13 mouse cellular contexts compared by ENCODE assay signal in the genomic region with DNA sequence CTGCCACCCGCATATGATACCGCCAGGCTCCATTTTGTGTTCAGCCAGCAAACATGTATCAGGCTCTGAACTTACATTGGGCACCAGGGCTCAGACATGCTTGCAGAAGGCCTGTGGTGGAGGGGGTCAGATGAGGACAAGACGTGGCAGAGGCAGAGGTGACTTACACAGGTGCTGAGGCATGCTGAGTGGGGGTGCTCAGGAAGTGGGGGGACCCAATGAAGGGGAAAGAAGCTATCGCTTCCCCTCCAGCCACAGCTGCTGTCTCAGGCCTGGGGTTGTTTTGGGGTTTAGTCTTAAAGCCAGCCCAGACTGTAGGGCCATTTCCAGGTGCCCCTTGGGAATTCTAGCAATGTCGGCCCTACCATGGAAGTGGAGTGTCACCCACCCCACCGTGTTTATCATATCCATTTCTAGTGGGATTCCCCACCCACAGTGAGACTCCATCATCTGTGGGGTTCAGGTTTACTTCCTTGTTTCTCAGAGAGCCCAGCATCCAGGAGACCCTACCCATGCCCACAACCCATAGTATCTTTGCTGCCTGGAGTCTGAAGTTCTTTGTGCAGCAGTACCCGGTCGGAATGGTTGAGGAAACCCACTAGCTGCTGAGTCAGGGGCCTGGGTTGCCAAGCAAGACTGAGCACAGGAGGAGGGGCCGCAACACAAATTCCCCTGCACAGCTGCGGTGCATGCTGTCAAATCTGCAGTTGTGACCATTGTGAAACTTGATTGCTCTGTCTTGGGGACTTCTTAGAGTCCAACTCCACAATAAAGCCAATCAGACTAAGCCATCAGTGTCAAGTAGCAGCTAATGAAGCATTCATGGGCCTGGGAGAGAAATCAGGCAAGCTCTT. TPM values are rescaled to one million over a fixed set of nuclear protein-coding genes. Genes with fewer than 3 reads are reported as not detected.
DNase-seq lines count a peak whose midpoint lies in the region; ATAC-seq and TF ChIP-seq lines count a peak whose summit lies in the region.
"Had no signal": no experiment of that assay in that cellular context is flagged by ENCODE, and none has a peak within 500 bp of the region (broad histone marks: within the 10 kb centered on the region; RNA-seq: fewer than 3 reads in every experiment).

No protein-coding gene starts in this region.

- no peaks in the 10 kb centered on the region for H3K9me3 ChIP-seq in liver, postnatal 0 days (ENCODE audit: low read length)
- no peaks in the 10 kb centered on the region for H3K9me3 ChIP-seq in liver, embryonic 11.5 days (ENCODE audit: control insufficient read depth, low read length)
- H3K9me3 ChIP-seq in hindbrain, embryonic 14.5 days (ENCODE audit: control insufficient read depth, low read length), result no peaks in the 10 kb centered on the region
- H3K9me3 ChIP-seq in heart, embryonic 11.5 days (replicated peaks; ENCODE audit: control insufficient read depth, low read length), result no peaks in the 10 kb centered on the region
- H3K9me3 ChIP-seq: limb, embryonic 12.5 days had no signal

- peak; percentile 16 for DNase-seq in liver, postnatal 0 days
- DNase-seq in liver, embryonic 11.5 days (ENCODE audit: low spot score), result no peak
- DNase-seq in hindbrain, embryonic 14.5 days (ENCODE audit: low spot score), result no peak
- peak; percentile 80 for DNase-seq in splenic B cell, adult 2 months (ENCODE audit: low read depth, low spot score)
- no peak for DNase-seq in ovary, postnatal 36 days (ENCODE audit: low spot score)
- DNase-seq in urinary bladder, adult 2 months (ENCODE audit: low spot score), result no peak
- DNase-seq: cerebellum, adult 18-20 months; gastrocnemius, postnatal 25 days had no signal

- no peaks in the 10 kb centered on the region for H3K36me3 ChIP-seq in liver, postnatal 0 days (replicated peaks; ENCODE audit: insufficient read depth, low read length)
- no peaks in the 10 kb centered on the region for H3K36me3 ChIP-seq in liver, embryonic 11.5 days (ENCODE audit: control insufficient read depth, insufficient read depth, low read length)
- no peaks in the 10 kb centered on the region for H3K36me3 ChIP-seq in hindbrain, embryonic 14.5 days (replicated peaks; ENCODE audit: control insufficient read depth, insufficient read depth)
- H3K36me3 ChIP-seq in splenic B cell, adult 2 months (ENCODE audit: control insufficient read depth, insufficient read depth, low read length, poor library complexity, severe bottlenecking), result no peaks in the 10 kb centered on the region
- no peaks in the 10 kb centered on the region for H3K36me3 ChIP-seq in heart, embryonic 11.5 days (ENCODE audit: control insufficient read depth, insufficient read depth, low read length)
- H3K36me3 ChIP-seq: limb, embryonic 12.5 days had no signal

- no peaks in the 10 kb centered on the region for H3K27me3 ChIP-seq in liver, postnatal 0 days (ENCODE audit: insufficient read depth, low read length)
- H3K27me3 ChIP-seq in liver, embryonic 11.5 days (replicated peaks; ENCODE audit: control insufficient read depth, insufficient read depth, low read length), result no peaks in the 10 kb centered on the region; the same call in 1 of the 2 replicates
- H3K27me3 ChIP-seq in hindbrain, embryonic 14.5 days (ENCODE audit: control insufficient read depth, insufficient read depth, low read length), result no peaks in the 10 kb centered on the region
- no peaks in the 10 kb centered on the region for H3K27me3 ChIP-seq in splenic B cell, adult 2 months (ENCODE audit: control insufficient read depth, insufficient read depth, low read length, poor library complexity, severe bottlenecking)
- H3K27me3 ChIP-seq in heart, embryonic 11.5 days (ENCODE audit: control insufficient read depth, insufficient read depth, low read length), result no peaks in the 10 kb centered on the region
- H3K27me3 ChIP-seq: limb, embryonic 12.5 days had no signal

- no peak for TF ChIP-seq EP300 in liver, postnatal 0 days (IDR thresholded peaks at IDR 0.05; ENCODE audit: low read depth)

- H3K4me3 ChIP-seq in liver, postnatal 0 days (ENCODE audit: low read depth, low read length), result no peak overlapping the region
- no peak overlapping the region for H3K4me3 ChIP-seq in liver, embryonic 11.5 days (ENCODE audit: low read depth, low read length)
- H3K4me3 ChIP-seq in hindbrain, embryonic 14.5 days (replicated peaks; ENCODE audit: low read length), result no peak overlapping the region
- no peak overlapping the region for H3K4me3 ChIP-seq in heart, embryonic 11.5 days (ENCODE audit: low read depth, low read length)
- H3K4me3 ChIP-seq: limb, embryonic 12.5 days had no signal

- TF ChIP-seq CTCF in liver, postnatal 0 days (IDR thresholded peaks at IDR 0.05; ENCODE audit: low read depth), result no peak

- no peak overlapping the region for H3K9ac ChIP-seq in liver, postnatal 0 days (replicated peaks)
- H3K9ac ChIP-seq in liver, embryonic 11.5 days (ENCODE audit: low read depth, low read length), result no peak overlapping the region
- H3K9ac ChIP-seq in hindbrain, embryonic 14.5 days, result no peak overlapping the region
- H3K9ac ChIP-seq in heart, embryonic 11.5 days (ENCODE audit: low read depth, low read length), result no peak overlapping the region
- H3K9ac ChIP-seq: limb, embryonic 12.5 days had no signal

- no peak overlapping the region for H3K4me2 ChIP-seq in liver, postnatal 0 days (ENCODE audit: low read depth, low read length)
- H3K4me2 ChIP-seq in liver, embryonic 11.5 days, result no peak overlapping the region
- no peak overlapping the region for H3K4me2 ChIP-seq in hindbrain, embryonic 14.5 days (replicated peaks)
- no peak overlapping the region for H3K4me2 ChIP-seq in heart, embryonic 11.5 days
- H3K4me2 ChIP-seq: limb, embryonic 12.5 days had no signal

- no peaks in the 10 kb centered on the region for H3K4me1 ChIP-seq in liver, postnatal 0 days (ENCODE audit: insufficient read depth)
- H3K4me1 ChIP-seq in liver, embryonic 11.5 days (replicated peaks; ENCODE audit: control insufficient read depth, insufficient read depth, low read length), result no peaks in the 10 kb centered on the region
- H3K4me1 ChIP-seq in hindbrain, embryonic 14.5 days (replicated peaks; ENCODE audit: control insufficient read depth, insufficient read depth, low read length), result peaks cover 14% of the 10 kb centered on the region
- H3K4me1 ChIP-seq in heart, embryonic 11.5 days (ENCODE audit: control insufficient read depth, insufficient read depth, low read length), result peaks cover 17% of the 10 kb centered on the region
- H3K4me1 ChIP-seq: limb, embryonic 12.5 days had no signal

- 67% methylated on average over 10 of the region's 10 CpGs for WGBS in liver, postnatal 0 days (ENCODE audit: insufficient replicate concordance)
- 76% methylated on average over 10 of the region's 10 CpGs for WGBS in liver, embryonic 11.5 days
- WGBS in hindbrain, embryonic 14.5 days, result 61% methylated on average over 10 of the region's 10 CpGs
- WGBS in heart, embryonic 11.5 days (ENCODE audit: insufficient replicate concordance), result 74% methylated on average over 10 of the region's 10 CpGs

- no peak overlapping the region for H3K27ac ChIP-seq in liver, postnatal 0 days (ENCODE audit: low read depth)
- no peak overlapping the region for H3K27ac ChIP-seq in liver, embryonic 11.5 days (ENCODE audit: low read depth, low read length)
- H3K27ac ChIP-seq in hindbrain, embryonic 14.5 days, result peak overlapping the region; percentile 45; the same call in 1 of the 2 replicates
- no peak overlapping the region for H3K27ac ChIP-seq in heart, embryonic 11.5 days (ENCODE audit: low read depth, low read length)
- H3K27ac ChIP-seq: limb, embryonic 12.5 days had no signal

- ATAC-seq in liver, postnatal 0 days, result no peak
- ATAC-seq in liver, embryonic 11.5 days (replicated peaks; ENCODE audit: low FRiP score), result no peak
- 0 out of 2 replicates have a peak, but pooled peaks have one; percentile 16 for ATAC-seq in common myeloid progenitor, adult 5-6 weeks (replicated peaks; ENCODE audit: low read depth, poor library complexity, severe bottlenecking)
- no peak for ATAC-seq in hindbrain, embryonic 14.5 days (ENCODE audit: low FRiP score)
- no peak for ATAC-seq in heart, embryonic 11.5 days (replicated peaks; ENCODE audit: insufficient number of reproducible peaks, low FRiP score, low TSS enrichment)

RNA-seq across cellular contexts. Expression of gene Guca2b, which starts 10.8 kb away (rescaled TPM):
- not detected in 2 replicates for polyA plus RNA-seq in liver, postnatal 0 days (2015; fragmentation: Nextera tagmentation; extraction: Ambion mirVana)
- 0.40 TPM in 1 of 2 replicates, not detected in the other for polyA plus RNA-seq in liver, embryonic 11.5 days (2014; fragmentation: Nextera tagmentation; extraction: Ambion mirVana)
- not detected in 2 replicates for total RNA-seq in common myeloid progenitor, adult 5-6 weeks (2017)
- polyA plus RNA-seq in hindbrain, embryonic 14.5 days (2014; fragmentation: Nextera tagmentation; extraction: Ambion mirVana), result not detected in 2 replicates
- not detected in 2 replicates for polyA plus RNA-seq in heart, embryonic 11.5 days (2014; fragmentation: Nextera tagmentation; extraction: Ambion mirVana)
- 0.12 TPM in 2 replicates for polyA plus RNA-seq in urinary bladder, adult 2 months (2012; rRNA removed)
- total RNA-seq: ES-E14; gastrocnemius, postnatal 25 days had no signal
- polyA plus RNA-seq: embryonic facial prominence, embryonic 14.5 days; limb, embryonic 12.5 days had no signal

RNA-seq across cellular contexts. Expression of gene Guca2a, which starts 32.1 kb away (rescaled TPM):
- not detected in 2 replicates for polyA plus RNA-seq in liver, postnatal 0 days (2015; fragmentation: Nextera tagmentation; extraction: Ambion mirVana)
- polyA plus RNA-seq in liver, embryonic 11.5 days (2014; fragmentation: Nextera tagmentation; extraction: Ambion mirVana), result 0.62 TPM in 1 of 2 replicates, not detected in the other
- not detected in 2 replicates for total RNA-seq in common myeloid progenitor, adult 5-6 weeks (2017)
- polyA plus RNA-seq in hindbrain, embryonic 14.5 days (2014; fragmentation: Nextera tagmentation; extraction: Ambion mirVana), result not detected in 2 replicates
- polyA plus RNA-seq in heart, embryonic 11.5 days (2014; fragmentation: Nextera tagmentation; extraction: Ambion mirVana), result 0.55 TPM in 1 of 2 replicates, not detected in the other
- polyA plus RNA-seq in urinary bladder, adult 2 months (2012; rRNA removed), result 2.7 and 2.9 TPM in 2 replicates
- total RNA-seq: ES-E14; gastrocnemius, postnatal 25 days had no signal
- polyA plus RNA-seq: embryonic facial prominence, embryonic 14.5 days; limb, embryonic 12.5 days had no signal

Comparison
In these comparisons a context has a peak if more than half of its experiments do, and no peak if none do; other contexts are left out.
1. DNase-seq: peak in liver, postnatal 0 days (single experiment) and splenic B cell, adult 2 months (single experiment); none in liver, embryonic 11.5 days (single experiment), hindbrain, embryonic 14.5 days (single experiment), ovary, postnatal 36 days (single experiment) and urinary bladder, adult 2 months (single experiment).